Mouse (Mus musculus) left cerebral cortex, postnatal 10 days (tissue): ENCODE data around the gene Fosl1. TPM values are rescaled to one million over a fixed set of nuclear protein-coding genes. Genes with fewer than 3 reads are reported as not detected.
A peak's percentile ranks its signal among the peaks of the same experiment; 100 is the strongest.

Experiments used
- DNase-seq, 2 experiments: peaks; one replicate each; pipeline ENCODE4 v3.0.0; 2021 to 2022; ENCODE audit warnings: low spot score in 2 of 2, mixed read lengths in 1 of 2; ENCODE audit errors: extremely low spot score in 1 of 2
- intact Hi-C: fragments of 180-260 bp; cut with DNase I; formaldehyde crosslinking; loops from one replicate; pipeline ENCODE4 v1.15.1; 2025
- total RNA-seq, 2 experiments: library from RNA; stranded (reverse); gene quantifications; 2 replicates each; pipeline ENCODE4 v1.2.3; 2021

Gene Fosl1
- total RNA-seq, 2 experiments from 2014 or later, result not detected

DNA sequence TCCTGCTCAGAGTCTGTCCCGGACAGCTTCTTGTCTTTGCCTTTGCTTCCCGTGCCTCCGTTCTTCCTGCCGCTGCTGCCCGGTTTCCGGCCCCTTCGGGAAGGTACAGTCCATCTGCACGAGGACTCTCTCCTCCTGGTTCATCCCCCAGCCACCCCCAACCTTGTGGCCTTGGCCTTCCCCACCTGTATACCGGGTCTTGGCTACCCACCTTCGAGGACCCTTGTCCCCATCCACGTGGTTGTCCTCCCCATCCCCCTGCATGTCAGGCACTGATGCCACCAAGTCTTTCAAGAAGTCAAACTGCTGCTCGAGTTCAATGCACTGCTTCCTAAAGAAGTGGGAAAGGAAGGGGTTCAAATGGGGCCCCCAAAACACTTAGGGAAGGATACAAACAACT lies 23.8 kb upstream of the Fosl1 start:
- intact Hi-C loops, result no loop called here
- no peak for DNase-seq

DNA sequence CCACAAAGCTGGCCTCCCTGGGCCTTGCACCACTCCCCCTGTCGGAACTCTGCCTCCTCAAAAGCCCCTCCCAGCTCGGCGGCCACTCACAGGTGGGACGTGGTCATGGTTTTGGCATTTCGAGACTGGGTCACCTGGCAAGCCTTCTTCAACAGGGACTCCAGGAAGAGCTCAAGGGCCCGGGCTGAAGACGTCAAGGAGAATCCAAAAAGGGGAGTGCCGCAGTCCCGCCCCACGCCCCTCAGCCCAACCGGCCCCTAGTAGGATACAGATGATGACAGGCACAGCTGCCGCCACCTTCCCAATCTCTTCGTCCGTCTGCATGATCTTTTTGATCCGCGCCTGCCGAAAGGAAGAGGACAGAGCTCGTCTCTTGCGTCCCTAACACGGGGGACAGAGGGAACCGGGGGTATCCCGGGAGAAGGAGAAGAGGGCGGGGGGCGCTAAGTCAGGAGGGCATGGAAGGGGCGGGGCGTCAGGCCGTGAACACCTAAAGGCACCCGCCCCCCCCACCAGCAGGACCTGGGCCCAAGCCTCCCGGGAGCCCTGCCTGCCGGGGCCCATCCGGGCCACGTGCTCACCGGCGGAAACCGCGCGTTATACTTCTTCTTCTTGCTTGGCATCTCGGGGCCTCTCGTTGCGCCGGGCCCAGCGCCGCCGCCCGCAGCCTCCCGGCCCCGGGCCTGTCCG lies 23.1 kb upstream of the Fosl1 start:
- intact Hi-C loops, result no loop called here
- DNase-seq, result peak in 1 of 2 experiments; percentile 88

- peak; percentile 91 to 97 for DNase-seq
- intact Hi-C loops, result no loop called here
Observed at GRCm38 (mm10) chr19:5424782-5425741, 22.3 kb upstream of the Fosl1 start, which contains the start of the genes Drap1 and AI837181. TSS of gene Drap1 (minus strand) at chr19:5424979. TSS of gene AI837181 (plus strand) at chr19:5425144.

GRCm38 (mm10) chr19:5425906-5426565 lies 21.3 kb upstream of the Fosl1 start:
- DNase-seq, result peak in 1 of 2 experiments; percentile 50
- intact Hi-C loops, result no loop called here

DNA sequence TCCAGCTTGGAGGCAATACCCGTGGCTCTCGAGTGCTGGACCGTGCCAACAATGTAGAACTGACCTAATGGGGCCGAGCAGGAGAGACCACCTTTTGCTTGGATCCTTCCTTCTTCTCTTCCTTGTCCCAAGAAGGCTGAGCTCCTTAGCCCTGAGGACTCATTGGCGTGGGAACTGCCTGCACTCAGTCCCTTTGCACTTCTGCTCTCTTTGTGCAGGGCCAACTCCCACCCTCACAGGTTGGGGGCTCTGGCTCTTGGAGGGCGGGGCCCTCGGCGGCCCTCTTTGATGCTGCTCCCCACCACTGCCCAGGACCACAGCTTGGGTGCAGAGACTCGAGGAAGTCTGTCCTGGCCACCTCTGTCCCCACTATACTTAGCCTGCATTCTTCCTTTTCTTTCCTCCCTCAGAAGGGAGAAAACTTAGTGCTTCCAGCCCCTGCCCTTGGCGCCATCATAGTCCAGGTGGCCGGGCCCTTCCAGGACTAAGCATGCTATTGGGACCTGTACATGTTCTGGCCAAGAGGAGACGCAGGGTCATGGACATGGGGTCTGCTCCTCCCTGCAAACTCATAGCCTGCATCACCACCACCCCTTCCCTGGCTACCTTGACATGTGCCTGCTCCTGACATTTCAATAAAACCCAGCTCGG lies 20.6 kb upstream of the Fosl1 start:
- intact Hi-C loops, result no loop called here
- DNase-seq, result no peak

DNA sequence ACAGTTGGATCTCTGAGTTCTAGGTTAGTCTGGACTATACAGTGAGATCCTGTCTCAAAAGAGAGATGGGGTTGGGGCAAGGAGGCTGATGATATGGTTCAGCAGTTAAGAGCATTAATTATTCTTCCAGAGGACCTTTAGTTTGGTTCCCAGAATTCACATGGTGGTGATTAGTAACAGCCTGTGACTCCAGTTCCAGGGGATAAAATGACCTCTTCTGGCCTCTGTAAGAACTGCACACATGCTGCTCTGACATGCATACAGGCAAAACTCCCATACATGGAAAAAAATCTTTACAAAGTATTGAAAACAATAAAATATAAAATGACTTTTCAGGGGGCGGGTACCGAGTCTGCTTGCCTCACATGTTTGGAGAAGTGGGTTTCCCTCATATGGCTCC lies 19.3 kb upstream of the Fosl1 start:
- no peak for DNase-seq
- intact Hi-C loops, result no loop called here

DNA sequence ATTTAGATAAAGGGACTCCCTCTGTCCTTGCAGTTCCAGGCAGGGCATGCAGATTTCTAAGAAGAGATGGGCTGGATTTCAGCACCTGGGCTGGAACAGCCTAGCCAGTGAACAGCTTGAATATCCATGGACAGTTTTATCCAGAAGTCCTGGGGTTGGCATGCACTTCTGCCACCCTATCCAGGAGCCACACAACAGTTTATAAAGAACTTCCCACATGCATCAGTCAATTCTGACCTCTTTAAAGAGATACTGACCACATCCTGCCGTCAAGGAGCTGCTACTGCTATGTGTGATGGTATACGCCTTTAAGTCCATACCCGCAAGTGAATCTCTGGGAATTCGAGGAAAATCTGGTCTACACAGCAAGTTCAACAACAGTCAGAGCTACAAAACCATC lies 18.1 kb upstream of the Fosl1 start:
- no peak for DNase-seq
- intact Hi-C loops, result no loop called here

DNA sequence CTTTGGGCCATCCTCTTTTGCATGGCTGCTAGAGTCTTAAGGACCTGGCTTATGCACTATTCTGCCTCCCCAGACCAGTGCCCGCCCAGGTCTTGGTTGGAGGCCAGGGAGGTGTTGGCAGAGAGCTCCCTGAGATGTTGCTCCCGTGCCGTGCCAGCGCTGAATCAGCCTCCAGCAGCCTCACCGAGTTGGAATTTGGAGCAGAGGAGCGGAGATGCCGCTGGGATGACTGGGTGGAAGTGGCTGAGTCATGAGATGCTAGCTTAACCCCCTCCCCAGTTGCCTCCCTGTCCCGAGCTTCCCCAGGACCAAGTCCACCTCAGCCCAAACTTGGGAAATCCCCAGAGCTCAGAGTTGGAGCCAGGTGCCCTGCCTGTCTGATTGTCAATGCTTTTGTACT lies 17.5 kb upstream of the Fosl1 start:
- peak in 1 of 2 experiments; percentile 54 for DNase-seq
- intact Hi-C loops, result no loop called here

GRCm38 (mm10) chr19:5430408-5430807 lies 16.9 kb upstream of the Fosl1 start:
- intact Hi-C loops, result no loop called here
- DNase-seq, result no peak

GRCm38 (mm10) chr19:5431911-5432464 lies 15.4 kb upstream of the Fosl1 start:
- DNase-seq, result no peak
- intact Hi-C loops, result no loop called here

- intact Hi-C loops, result no loop called here
- peak in 1 of 2 experiments; percentile 65 for DNase-seq
Observed at GRCm38 (mm10) chr19:5432992-5433852, 14.1 kb upstream of the Fosl1 start.

DNA sequence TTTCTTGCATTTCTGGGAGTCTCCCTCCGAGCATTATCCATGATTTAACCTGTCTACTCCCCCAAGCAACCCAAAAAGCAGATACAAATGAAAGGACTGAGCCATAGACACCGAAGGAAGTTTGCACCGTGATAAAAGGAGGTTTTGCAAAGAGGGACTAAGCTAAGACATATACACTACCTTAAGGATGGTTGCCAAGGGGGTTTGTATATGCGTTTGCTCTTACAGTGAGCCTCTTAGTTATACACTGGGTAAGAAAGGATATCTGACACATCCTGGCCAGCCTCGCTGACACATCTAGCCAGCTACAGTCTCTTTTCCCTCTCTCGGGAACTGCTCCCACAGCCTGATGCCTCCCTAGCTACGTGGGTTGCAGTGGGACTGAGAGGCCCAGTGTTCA lies 13.4 kb upstream of the Fosl1 start:
- DNase-seq, result no peak
- intact Hi-C loops, result no loop called here

- DNase-seq, result no peak
- intact Hi-C loops, result no loop called here
Observed at GRCm38 (mm10) chr19:5444371-5444908, 2.9 kb upstream of the Fosl1 start.

DNA sequence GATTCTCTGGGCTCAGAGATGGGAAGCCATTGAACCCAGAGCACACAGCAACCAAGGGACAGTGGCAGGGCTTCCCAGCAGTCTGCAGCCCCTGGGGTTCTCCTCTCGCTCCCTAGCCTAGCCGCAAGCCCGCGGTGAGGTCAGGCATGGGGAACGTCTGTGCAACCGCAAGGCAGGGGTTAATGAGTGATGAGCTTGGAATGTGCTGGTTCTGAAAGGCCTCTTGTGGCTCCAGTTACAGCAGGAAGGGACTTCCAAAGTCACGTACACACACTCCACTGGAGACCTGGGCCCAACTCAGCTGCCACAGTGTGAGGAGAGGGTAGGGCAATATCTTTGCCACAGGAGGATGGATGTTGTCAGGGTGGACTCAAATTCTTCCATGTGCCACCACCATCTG lies 2.4 kb upstream of the Fosl1 start:
- no peak for DNase-seq
- intact Hi-C loops, result no loop called here

DNA sequence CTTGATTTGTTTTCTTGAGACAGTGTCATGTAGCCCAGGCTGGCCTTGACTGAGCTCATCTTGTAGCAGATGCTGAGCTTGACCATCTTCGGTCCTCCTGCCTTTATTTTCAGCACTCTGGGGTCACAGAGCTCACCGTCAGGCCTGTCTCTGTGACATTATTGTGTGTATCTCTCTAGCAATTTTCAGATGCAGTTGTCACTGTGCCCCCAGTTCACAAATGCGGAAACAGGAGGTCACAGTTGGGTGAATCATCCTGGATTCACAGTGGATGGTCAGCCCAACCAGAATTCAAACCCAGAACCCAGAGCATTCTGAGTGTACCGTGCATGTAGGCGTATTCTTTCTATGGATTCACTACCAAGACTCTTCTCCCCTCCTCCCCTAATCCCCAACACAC lies 1.6 kb upstream of the Fosl1 start:
- no peak for DNase-seq
- intact Hi-C loops, result no loop called here

- intact Hi-C loops, result no loop called here
- DNase-seq, result peak in 1 of 2 experiments; percentile 48
Observed at GRCm38 (mm10) chr19:5448354-5449150, 1.2 kb downstream of the Fosl1 start.

DNA sequence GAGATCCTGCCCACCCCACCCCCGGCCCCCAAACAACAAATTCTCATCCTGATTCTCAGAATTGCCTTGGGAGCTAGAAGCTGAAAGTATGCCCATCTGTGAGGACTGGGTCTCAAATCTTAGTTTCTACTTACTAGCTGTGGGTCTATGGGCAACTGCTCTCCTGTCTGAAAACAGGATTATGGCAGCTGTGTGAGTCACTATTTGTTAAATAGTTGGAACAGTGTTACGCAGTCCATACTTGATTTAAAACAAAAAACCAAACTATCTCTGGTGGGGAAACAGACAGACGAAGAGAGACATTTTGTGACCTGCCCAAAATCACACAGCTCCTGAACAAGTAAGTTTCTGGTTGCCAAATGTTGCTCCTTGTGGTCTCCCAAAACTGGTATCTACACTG lies 2.3 kb downstream of the Fosl1 start:
- intact Hi-C loops, result no loop called here
- no peak for DNase-seq
